8 mouse cellular contexts compared by ENCODE assay signal in the genomic region with DNA sequence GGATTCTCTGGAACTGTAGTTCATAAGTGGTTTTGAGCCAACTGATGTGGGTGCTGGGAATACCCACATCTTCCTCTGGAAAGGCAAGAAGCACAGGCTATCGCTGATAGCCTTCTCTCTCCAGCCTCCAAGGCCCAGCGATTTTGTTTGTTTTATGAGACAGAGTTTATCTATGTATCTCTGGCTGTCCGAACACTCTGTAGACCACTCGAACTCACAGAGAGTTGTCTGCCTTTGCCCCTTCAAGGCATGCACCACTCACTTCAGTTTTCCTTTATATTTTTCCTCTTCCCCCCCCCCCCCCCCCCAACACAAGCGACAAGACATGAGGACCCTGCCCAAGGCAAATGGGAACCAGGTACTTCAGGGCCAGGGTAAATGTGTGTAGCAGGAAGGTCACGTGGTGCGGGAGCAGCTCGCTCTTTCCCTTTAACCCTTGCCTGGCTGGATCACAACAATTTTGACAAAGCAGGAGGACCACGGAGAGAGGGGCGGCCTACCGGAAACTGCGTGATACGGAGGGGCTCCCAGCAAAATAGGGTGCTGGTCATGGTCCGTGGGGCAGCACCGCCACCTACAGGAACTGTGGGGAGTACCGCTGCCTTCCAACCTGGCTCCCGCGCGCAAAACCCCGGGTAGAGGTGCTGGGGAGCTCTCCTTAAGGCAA. TPM values are rescaled to one million over a fixed set of nuclear protein-coding genes. Genes with fewer than 3 reads are reported as not detected.
A peak's percentile ranks its signal among the peaks of the same experiment; 100 is the strongest.
DNase-seq lines count a peak whose midpoint lies in the region; ATAC-seq and TF ChIP-seq lines count a peak whose summit lies in the region.

No protein-coding gene starts in this region.

- peak; percentile 85 for ATAC-seq in megakaryocyte, adult 5-6 weeks (ENCODE audit: poor library complexity, severe bottlenecking)

- peak overlapping the region; percentile 46; the same call in 1 of the 2 replicates for H3K27ac ChIP-seq in gastrocnemius, adult 2 months
- no peak overlapping the region for H3K27ac ChIP-seq in left cerebral cortex, adult 2 months

- intact Hi-C loops in gastrocnemius, adult 2 months (cut with DNase I) = loop anchor here (5.0 kb wide), 1 partner anchor 265 kb away; the partner anchor contains the start of gene Znhit3
- intact Hi-C loops in left cerebral cortex, adult 2 months (cut with DNase I) = loop anchor here (2.0 kb wide), 1 partner anchor 264 kb away; no protein-coding TSS in a partner anchor

- TF ChIP-seq CTCF in gastrocnemius, adult 2 months (IDR thresholded peaks at IDR 0.05) = peak; percentile 78
- TF ChIP-seq CTCF in left cerebral cortex, adult 2 months (IDR thresholded peaks at IDR 0.05) = peak; percentile 78

- peak overlapping the region; percentile 76 for H3K4me3 ChIP-seq in gastrocnemius, adult 2 months
- peak overlapping the region; percentile 55 for H3K4me3 ChIP-seq in left cerebral cortex, adult 2 months

- DNase-seq in ZHBTc4 (ENCODE audit: low read depth, low spot score) = peak; percentile 88
- DNase-seq in cerebellum, postnatal 4 days (ENCODE audit: low spot score in 2 of 2) = peak; percentile 67 to 84
- peak; percentile 69 for DNase-seq in gastrocnemius, adult 2 months
- DNase-seq in hindlimb bud, embryonic 11.5 days (ENCODE audit: extremely low spot score, low read depth, low spot score) = peak; percentile 62
- DNase-seq in left cerebral cortex, adult 2 months (ENCODE audit: extremely low spot score in 1 of 2, low spot score in 2 of 2) = peak; percentile 67 to 76
- DNase-seq in right cerebral cortex, adult 2 months (ENCODE audit: low spot score in 2 of 2) = peak; percentile 72
- DNase-seq in urinary bladder, postnatal 36 days (ENCODE audit: low spot score in 2 of 2) = peak; percentile 56 to 58

RNA-seq across cellular contexts. Expression of gene 1700125H20Rik, which starts 12.5 kb away (rescaled TPM):
- total RNA-seq in gastrocnemius, adult 2 months (2021) = not detected
- total RNA-seq in left cerebral cortex, adult 2 months (2021) = not detected
- not detected in 2 replicates for total RNA-seq in megakaryocyte, adult 5-6 weeks (2015)
- not detected in 2 replicates for total RNA-seq in megakaryocyte, adult 5-6 weeks (2017)

RNA-seq across cellular contexts. Expression of gene Usp32, which starts 42.8 kb away (rescaled TPM):
- total RNA-seq in gastrocnemius, adult 2 months (2021) = 10 to 100 TPM; 11.3 to 12.0 TPM
- total RNA-seq in left cerebral cortex, adult 2 months (2021) = 100 to 1,000 TPM; 122 to 126 TPM
- 24.9 and 27.3 TPM in 2 replicates for total RNA-seq in megakaryocyte, adult 5-6 weeks (2015)
- 22.0 and 45.3 TPM in 2 replicates for total RNA-seq in megakaryocyte, adult 5-6 weeks (2017)

RNA-seq across cellular contexts. Expression of gene Appbp2, which starts 52.2 kb away (rescaled TPM):
- total RNA-seq in gastrocnemius, adult 2 months (2021) = 10 to 100 TPM in 1 of 2 experiments, 1 to 10 TPM in 1; 8.1 to 10.8 TPM
- 10 to 100 TPM; 54.4 to 58.1 TPM for total RNA-seq in left cerebral cortex, adult 2 months (2021)
- total RNA-seq in megakaryocyte, adult 5-6 weeks (2015) = 31.3 and 32.5 TPM in 2 replicates
- 20.7 and 25.5 TPM in 2 replicates for total RNA-seq in megakaryocyte, adult 5-6 weeks (2017)
